Mouse (Mus musculus) thymus, adult 18-20 months (tissue): ENCODE measurements around the gene Plrg1.

ENCODE experiments used
- DNase-seq, 2 experiments: peaks; one replicate each; pipeline ENCODE4 v3.0.0; 2022; ENCODE audit warnings: mixed read lengths in 2 of 2

The Plrg1 gene

DNA sequence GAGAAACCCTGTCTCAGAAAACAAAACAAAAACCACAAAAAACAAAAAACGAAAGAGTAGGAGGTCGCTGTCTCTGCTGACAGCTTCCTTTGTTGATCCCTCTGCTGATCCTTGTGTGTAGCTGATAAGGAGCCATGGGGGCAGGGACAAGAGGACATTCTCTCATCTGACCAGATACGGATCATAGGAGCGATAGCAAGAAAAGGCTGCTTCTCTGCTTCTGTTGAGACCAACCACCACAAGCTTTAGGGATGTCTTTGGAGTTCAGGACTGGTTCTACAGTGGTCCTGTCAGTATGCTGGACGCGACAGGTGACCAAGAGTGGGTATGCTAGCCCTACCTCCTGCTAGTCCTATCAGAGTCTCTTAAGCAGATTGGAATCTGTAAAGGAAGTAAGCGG, 2.2 kb upstream of the Plrg1 start:
- DNase-seq: no peak

DNA sequence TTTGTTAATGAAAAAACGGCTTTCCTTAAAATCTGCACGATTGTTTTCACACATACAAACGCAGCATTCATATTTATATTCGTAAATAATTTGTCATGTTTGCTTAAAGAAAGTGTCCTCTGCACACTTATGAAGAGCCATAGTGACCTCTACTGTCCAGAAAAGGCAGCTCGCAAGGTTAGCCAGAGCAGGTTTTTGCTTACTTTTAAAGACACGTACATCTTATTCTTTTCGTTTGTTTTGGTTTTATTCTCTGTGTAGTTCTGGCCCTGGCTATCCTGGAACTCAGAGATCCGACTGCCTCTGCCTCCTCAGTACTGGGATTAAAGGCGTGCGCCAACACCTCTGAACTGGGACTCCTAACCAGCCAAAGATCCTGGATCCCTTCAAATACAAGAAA, 1.6 kb upstream of the Plrg1 start:
- DNase-seq: no peak

DNA sequence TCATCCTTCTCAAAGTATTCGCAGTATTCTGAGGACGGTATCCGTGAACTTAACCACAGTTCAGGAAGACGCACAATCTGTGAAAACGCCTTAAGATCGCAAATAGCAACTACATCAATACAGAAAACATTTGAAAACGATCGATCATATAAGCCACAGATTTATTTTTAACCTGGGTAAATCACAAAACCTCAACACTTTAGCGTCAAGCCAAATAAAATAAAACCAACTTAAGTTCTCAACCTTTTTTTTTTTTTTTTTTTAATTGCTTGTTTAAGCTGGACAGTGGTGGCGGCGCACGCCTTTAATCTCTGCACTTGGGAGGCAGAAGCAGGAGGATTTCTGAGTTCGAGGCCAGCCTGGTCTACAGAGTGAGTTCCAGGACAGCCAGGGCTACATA, 563 bp upstream of the Plrg1 start:
- DNase-seq: no peak

DNA sequence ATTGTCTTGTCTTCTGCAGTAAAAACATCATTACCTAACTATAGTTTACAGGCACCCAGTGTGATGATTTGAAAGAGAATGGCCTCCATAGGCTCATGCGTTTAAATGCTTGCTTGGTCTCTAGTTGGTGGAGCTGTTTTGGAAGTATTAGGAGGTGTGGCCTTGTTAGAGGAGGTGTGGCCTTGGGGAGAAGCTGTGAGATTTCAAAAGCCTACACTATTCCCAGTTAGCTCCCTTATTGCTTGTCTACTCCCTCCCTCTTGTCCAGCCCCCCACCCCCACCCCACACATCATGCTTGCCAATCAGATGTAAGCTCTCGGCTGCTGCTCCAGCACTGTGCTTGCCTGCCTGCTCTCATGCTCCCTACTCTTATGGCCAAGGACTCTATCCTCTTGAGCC, 1.7 kb downstream of the Plrg1 start:
- DNase-seq: no peak

DNA sequence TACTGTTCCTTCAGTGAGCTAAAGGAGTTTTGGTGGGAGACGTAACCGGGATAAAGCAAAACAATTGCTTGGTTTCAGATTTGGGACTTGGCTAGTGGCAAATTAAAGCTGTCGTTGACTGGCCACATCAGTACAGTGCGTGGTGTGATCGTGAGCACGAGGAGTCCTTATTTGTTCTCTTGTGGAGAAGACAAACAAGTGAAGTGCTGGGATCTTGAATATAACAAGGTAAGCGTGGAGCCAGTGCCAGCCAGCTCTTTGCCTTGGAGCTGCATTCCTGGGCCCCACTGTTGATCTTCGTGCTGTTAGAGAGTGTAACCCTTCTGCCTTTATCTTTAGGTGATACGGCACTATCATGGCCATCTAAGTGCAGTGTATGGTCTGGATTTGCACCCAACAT, 12.6 kb downstream of the Plrg1 start:
- DNase-seq: no peak

DNA sequence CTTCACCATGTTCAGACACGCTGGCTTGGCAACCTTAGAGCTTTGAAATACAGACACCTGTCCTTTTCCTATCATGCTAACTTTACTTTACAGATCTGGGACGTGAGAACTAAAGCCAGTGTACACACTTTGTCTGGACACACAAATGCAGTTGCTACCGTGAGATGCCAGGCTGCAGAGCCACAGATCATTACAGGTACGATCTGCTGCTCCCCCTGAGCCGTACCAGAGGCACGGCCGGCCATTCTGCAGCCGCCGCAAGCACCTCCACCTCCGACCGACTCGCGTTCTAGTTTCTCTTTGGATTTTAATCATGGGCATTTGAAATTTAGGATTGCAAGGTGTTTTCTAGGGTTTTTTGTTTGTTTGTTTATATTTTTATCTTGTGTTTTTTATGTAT, 13.5 kb downstream of the Plrg1 start:
- DNase-seq: no peak

DNA sequence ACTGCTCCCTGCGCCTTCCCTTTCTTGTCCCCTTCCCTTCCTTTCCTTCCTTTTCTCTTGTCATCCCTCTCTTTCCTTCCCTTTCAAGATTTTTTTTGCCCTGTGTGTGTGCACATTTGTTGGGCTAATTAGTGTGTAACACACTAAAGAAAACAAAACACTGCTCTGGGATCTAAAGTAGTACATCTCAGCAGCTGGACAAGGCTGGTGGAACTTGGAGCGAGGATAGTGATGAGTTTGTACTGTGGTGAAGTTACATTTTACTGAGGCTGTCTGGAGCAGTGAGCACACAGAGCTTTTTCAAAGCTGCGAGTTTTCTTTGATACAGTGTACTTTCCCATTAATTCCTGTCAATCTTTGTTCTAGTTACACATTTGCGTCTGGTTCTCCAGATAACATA, 14.9 kb downstream of the Plrg1 start:
- no peak for DNase-seq

DNA sequence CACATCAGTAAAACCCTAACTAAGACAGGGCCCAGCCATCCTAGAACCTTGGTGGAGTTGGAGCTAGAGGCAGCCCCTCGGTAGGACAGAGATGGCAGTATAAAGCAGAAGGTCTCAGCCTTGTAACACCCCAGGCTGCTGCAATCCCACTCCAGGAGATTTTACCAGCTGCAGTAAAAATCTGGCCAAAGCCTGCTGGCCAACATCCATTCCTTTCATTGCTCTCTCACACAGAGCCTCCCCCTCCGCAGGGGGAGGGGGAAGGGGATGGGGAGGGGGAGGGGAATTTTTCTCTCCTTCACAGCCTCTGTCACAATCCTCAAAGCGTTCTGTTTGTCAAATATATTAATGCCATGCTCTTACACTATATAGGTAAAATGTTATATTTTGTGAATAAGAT, 21.2 kb downstream of the Plrg1 start:
- no peak for DNase-seq

DNA sequence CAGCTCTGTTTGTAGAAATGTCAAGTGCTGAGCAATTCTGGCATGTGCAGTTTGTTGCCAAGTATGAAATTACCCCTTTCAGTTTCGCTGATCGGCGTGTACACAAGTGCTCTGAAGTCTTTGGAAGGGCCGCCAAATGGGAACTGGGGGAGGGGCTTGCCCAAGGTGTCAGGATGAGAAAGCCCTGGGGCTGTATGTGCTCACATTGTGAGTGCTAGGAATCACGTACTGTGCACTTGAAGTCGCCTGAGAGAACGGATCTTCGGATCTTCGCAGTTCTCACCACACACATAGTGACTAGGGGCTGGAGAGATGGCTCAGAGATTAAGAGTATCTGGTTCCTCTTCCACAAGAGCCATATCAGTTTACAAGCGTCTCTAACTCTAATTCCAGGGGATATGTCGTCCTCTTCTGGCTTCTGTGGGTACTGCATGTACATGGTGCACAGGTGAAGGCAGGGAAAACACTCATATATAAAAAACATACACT, 25.3 kb downstream of the Plrg1 start:
- DNase-seq: no peak

DNA sequence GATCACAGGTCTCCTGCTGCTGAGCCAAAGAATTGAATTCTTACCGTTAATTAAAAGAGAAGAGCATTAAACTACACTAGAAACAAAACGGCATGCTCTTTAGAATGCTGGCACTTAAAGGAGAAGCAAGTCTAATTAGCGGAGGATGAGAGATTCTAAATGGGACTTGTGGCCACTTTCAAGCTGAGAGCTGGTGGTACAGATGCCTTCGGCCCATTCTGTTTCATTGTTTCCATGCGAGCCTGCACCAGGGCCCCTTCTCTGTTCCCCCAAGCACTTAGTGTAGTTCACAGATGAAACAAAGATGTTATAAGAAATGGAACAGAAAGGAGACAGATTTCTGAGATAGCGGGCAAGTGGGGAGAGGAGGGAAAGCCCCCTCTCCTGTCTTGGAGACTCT, 42.3 kb downstream of the Plrg1 start:
- DNase-seq: no peak

DNA sequence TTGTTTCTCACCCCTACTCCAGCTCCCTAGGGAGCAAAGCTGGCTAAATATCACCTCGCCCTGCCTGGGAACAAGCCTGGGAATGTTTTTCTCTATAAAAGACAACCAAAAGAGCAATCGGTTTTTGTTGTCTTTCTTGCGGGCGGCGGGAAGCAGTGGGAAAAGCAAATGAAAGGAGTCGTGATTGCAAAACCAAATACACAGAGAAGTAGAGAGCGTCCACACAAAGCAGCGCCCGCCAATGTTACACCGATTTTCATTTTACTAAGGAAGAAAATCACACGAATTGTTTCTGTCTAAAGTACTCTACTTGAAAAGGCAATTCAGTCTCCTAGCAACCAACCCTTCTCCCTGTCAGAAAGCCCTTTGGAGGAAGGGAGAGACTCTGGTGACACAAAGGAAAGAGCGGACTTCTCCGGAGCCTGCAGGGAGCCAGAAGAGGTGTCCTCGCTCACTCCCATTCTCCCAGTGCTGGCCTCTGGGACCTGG, 43.3 kb downstream of the Plrg1 start:
- no peak for DNase-seq

DNA sequence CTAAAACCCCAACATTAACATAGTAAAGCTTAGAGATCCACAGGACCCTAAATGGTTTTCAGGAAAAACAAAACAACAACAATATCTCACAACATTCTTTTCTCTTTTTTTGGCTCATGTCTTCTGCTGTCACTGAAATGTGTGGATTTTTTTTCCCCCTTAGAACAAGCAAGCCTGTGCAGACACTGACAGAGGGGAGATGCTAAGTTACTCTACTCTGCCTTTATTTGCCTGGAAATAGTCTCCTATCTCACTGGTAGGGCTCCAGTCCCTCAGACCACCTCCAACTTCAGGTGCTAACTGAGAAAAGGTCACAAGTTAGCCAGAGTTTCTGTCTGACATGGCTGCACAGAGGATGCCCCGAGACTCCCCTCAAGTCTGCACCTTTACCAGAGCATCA, 43.8 kb downstream of the Plrg1 start:
- no peak for DNase-seq

DNA sequence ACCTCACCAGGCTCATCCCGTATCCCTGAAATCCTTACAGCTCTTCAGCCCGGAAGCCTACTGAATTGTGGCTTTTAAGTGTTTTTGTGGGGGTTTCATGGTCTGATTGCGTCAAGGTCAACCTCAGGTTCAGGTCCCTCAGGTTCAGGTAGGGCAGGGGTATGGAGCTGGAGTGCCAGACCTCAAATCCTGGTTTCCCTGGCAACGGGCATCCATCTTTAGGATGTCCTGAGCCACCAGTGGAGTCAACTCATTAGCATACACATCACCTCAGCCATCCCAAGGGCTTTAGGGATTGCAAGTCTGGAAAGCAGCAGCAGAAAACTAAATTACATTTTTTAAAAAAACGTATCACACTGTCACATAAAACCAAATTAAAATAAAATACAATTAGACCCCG, 44.3 kb downstream of the Plrg1 start:
- no peak for DNase-seq

DNA sequence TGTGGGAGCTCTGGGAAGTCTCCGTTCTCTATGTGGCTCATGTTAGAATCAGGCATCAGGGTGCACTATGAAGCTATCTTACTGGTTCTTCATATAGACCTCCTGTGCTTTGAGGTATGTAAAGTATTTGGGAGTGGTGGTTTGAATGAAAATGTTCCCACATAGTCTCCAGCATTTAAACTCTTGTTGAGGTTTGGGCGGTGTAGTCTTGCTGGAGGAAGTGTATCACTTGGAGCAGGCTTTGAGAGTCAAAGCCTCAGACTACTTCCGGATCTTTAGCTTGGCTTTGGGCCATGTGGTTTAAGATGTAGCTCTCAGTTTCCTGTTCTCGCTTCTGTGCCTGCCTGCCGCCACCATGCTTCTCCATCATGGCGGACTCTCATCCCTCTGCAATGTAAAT, 47.0 kb downstream of the Plrg1 start:
- DNase-seq: no peak

DNA sequence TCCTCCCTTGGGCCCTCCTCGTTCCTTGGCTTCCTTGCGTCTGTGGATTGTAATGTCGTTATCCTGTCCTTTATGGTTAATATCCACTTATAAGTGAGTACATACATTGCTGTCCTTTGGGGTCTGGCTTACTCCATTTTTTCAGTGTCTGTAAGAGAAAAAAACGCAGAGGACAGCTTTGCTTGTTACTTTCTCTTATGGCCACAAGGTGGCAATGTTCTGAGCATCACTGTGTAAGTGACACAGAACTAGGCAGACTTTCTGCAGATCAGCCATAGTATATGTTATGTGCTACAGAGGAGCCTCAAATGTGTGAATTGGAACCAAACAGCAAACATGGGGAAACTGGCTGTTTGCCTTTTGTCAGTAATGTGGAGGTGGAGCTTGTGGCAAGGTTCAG, 54.8 kb downstream of the Plrg1 start:
- no peak for DNase-seq

DNA sequence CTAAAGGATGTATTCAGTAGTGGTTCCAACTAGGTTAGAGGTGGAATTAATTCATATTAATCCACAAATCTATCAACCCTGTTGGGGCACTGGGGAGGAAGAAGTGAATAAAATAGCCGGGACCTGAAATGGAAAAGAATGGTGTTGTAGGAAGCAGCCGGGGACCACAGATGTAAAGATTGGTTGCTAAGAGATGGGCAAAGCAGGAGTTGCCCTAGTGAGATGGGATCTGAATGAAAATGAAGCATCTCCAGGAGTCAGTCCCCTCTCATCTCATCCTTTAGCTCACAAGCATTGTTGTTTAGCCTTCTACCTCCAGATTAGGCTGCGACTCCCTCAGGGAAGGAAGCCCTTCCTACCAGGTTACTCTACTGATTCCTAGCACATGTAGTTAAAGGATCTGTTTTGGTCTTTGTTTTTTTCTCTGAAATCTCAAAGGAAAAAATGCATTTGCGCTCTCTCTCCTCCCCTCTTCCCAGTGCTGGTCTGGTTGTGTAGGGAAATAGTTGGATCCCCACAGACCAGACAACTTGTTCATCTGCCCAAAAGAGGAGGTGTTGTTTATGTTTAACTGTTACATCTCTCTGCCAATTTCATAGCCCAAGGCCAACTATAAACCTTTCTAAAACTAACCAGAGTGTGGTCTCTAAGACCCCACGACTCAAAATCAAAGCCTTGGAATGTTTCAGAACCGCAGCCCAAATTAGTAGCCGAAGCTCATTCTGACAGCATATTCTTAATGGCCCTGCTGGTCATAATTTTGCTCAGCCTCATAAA, 56.4 kb downstream of the Plrg1 start:
- no peak for DNase-seq

DNA sequence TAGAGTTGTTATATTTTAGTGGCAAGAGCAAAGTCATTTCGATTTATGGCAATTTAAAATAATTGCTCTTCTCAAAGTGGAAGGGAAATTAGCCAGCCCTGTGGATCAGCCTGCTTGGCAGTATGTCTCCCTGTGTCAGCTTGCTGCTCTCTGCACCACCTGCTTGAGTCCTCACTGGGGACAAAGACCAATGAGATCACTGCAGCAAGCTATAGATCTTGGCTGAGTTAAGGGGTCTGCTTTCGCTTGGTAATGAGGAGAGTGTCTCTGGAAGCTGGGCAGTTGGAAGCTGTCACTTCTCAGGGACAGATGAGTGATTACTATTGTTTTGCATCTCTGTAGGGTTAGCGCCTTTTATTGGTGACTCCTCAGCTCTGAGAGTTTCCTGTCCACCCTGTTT, 57.5 kb downstream of the Plrg1 start:
- no peak for DNase-seq

DNA sequence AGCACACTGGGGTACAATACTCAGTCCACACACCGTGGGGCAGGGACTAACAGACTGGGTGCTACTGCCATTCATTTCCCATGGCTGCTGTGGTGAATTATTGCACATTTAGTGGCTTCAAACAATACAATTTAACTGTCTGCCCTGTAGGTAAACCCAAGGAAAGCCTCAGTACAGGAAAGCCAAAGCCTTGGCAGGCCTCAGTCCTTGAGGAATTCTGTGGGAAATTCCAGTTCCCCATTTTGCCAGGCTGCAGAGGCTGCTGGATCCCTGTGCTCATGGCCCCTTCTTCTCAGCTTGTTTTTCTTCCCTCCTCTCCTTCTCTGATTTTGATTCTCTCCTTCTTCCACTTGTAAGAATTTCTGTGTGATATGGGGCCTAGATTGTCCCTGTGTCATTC, 59.6 kb downstream of the Plrg1 start:
- no peak for DNase-seq

DNA sequence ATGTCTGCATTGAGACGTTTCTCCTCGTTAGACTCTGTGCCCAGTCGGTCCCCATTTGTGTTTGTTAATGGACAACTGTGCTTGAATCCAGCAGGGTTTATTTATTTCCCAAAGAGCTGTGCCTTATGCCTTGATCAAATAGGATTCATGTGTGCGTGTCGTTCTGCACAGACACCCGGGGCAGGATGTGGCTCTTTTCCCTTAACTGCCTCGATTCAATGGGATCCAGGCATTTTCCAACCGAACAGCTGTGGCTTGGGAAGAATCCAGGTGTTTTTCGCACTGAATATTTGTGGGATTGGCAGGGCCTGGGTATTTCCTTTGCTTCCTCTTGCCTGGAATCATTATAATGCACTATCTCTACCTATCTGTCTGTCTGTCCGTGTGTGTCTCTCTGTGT, 62.3 kb downstream of the Plrg1 start:
- no peak for DNase-seq
